In the genomic region with DNA sequence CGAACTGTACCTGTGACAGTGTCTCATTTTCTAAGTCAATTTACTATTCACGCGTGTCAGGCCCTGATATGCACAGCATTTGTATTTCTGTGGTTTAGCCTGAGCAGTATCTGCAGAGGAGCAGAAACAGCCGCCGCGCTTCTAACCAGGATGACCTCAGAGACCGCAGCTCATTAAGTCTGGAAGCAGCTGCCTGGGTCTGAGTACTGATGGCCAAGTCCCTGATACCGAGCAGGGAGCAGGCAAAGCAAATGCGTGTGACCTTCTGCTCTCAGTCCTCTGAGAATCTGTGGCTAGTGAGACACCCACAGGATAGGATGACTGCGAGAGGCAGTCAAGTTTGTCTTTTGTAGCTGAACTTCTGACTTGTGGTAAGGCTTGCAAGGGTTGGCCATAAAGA, we compare ENCODE assay signal across 7 mouse cellular contexts.
A peak's percentile ranks its signal among the peaks of the same experiment; 100 is the strongest.
DNase-seq lines count a peak whose midpoint lies in the region; ATAC-seq and TF ChIP-seq lines count a peak whose summit lies in the region.

No protein-coding gene starts in this region.

- POLR2A ChIA-PET in Patski (lab: Charles Lee), result no interaction called here

- TF ChIP-seq CTCF in Patski (IDR thresholded peaks at IDR 0.05), result no peak

- no peaks in the 10 kb centered on the region for H3K36me3 ChIP-seq in liver, embryonic 15.5 days (replicated peaks)

- H3K4me2 ChIP-seq in liver, embryonic 15.5 days, result no peak overlapping the region

- in situ Hi-C loops in Patski (cut with MboI; ENCODE audit: low pct_unique_long_range_greater_than_20kb), result no loop called here

- ATAC-seq in Patski, result peak; percentile 89
- ATAC-seq in hematopoietic stem cell, adult 5-6 weeks (replicated peaks in 1 of 2; ENCODE audit: insufficient read depth in 1 of 2, low FRiP score in 2 of 2, low TSS enrichment in 1 of 2, low read depth in 1 of 2, poor library complexity in 2 of 2, severe bottlenecking in 2 of 2), result peak; percentile 54 to 57
- ATAC-seq in liver, embryonic 15.5 days (ENCODE audit: insufficient read depth), result peak; percentile 39
- ATAC-seq in frontal cortex, adult (ENCODE audit: low TSS enrichment), result no peak

- H3K27me3 ChIP-seq in Patski, result no peaks in the 10 kb centered on the region
- H3K27me3 ChIP-seq in liver, embryonic 15.5 days, result no peaks in the 10 kb centered on the region

- CTCF ChIA-PET in Patski (lab: Charles Lee), result interaction anchor here (1.4 to 1.6 kb wide), 2 partner anchors 11 to 18 kb away, joined by 3 read pairs; no protein-coding TSS in a partner anchor

- peak; percentile 37 for DNase-seq in CD4-positive, CD25-positive, alpha-beta regulatory T cell, adult 2 months (ENCODE audit: low read depth, low spot score)
- DNase-seq in Patski (ENCODE audit: low read depth, low spot score), result peak; percentile 64
- DNase-seq in cerebellum, adult 18-20 months, result no peak
- no peak for DNase-seq in left cerebral cortex, postnatal 36 days (ENCODE audit: low spot score in 2 of 2)

- H3K4me3 ChIP-seq in liver, embryonic 15.5 days (replicated peaks), result no peak overlapping the region

- H3K4me1 ChIP-seq in liver, embryonic 15.5 days (replicated peaks), result peaks cover 11% of the 10 kb centered on the region; the same call in 1 of the 2 replicates

- no peaks in the 10 kb centered on the region for H3K9me3 ChIP-seq in liver, embryonic 15.5 days (replicated peaks)

- no peak overlapping the region for H3K27ac ChIP-seq in liver, embryonic 15.5 days (replicated peaks)

- H3K9ac ChIP-seq in liver, embryonic 15.5 days, result no peak overlapping the region

- 12% methylated on average over 10 of the region's 10 CpGs for WGBS in liver, embryonic 15.5 days (ENCODE audit: insufficient replicate concordance)

- intact Hi-C loops in left cerebral cortex, postnatal 36 days (cut with DNase I), result no loop called here

Comparison
In these comparisons a context has a peak if more than half of its experiments do, and no peak if none do; other contexts are left out.
1. DNase-seq: peak in CD4-positive, CD25-positive, alpha-beta regulatory T cell, adult 2 months (single experiment) and Patski (single experiment); none in cerebellum, adult 18-20 months (0 of 2) and left cerebral cortex, postnatal 36 days (0 of 2).